Comparison of ENCODE assay signal across 8 mouse cellular contexts in the genomic region with DNA sequence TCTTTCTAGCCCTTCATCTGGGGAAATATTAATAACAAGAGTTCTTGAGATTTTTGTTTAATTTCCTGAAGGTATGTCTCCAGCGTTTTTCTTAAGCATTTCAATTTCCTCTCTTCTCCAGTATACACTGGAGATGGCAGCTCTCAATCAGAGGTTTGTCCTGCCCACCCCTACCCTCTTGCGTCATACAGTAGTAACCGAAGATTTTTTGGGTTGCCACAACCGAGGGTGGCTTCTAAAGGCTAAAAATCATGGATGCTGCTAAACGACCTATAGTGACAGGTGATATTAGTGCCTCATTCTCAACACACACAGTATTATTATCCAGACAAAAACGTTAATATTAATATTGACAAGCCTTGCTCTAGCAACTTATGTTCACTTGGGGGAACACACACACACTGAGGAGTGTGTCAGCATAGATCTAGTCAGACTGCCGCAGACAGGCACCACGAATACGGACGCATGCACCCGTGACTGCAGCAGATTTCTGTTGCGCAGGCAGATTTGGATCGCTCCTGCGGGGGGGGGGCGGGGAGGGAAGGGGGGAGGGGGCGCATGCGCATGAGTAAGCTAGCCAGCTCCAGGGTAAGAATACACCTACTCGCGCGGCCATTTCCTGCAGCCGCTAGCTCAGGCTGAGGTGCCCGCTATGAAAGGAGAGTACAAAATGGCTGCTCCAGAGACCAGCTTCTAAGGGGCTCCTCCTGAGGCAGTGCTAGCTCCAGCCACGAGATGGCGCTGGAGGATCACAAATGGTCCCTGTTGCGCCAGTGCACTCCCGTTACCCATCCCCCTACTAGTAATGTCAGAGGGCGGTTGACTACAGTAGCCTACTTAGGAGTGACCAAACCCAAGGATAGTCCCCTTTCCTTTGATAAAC. TPM values are rescaled to one million over a fixed set of nuclear protein-coding genes. Genes with fewer than 3 reads are reported as not detected.
A peak's percentile ranks its signal among the peaks of the same experiment; 100 is the strongest.
DNase-seq lines count a peak whose midpoint lies in the region; ATAC-seq and TF ChIP-seq lines count a peak whose summit lies in the region.

No protein-coding gene starts in this region.

- 0 out of 2 replicates have a peak overlapping the region, but pooled peaks have one; percentile 32 for H3K9ac ChIP-seq in embryonic facial prominence, embryonic 13.5 days
- H3K9ac ChIP-seq in limb, embryonic 14.5 days (ENCODE audit: low read depth, low read length, severe bottlenecking): peak overlapping the region; percentile 36; the same call in 1 of the 2 replicates
- no peak overlapping the region for H3K9ac ChIP-seq in midbrain, postnatal 0 days (replicated peaks; ENCODE audit: low read length, poor library complexity, severe bottlenecking)

- ATAC-seq in embryonic facial prominence, embryonic 13.5 days (ENCODE audit: insufficient number of reproducible peaks, insufficient read depth, low FRiP score, low TSS enrichment, low read depth): peak; percentile 98
- ATAC-seq in limb, embryonic 14.5 days (ENCODE audit: low FRiP score, low read depth): peak; percentile 98
- ATAC-seq in midbrain, postnatal 0 days (ENCODE audit: low FRiP score): peak; percentile 99

- peak; percentile 88 for TF ChIP-seq CTCF in midbrain, postnatal 0 days (IDR thresholded peaks at IDR 0.05)

- H3K36me3 ChIP-seq in embryonic facial prominence, embryonic 13.5 days: no peaks in the 10 kb centered on the region
- H3K36me3 ChIP-seq in limb, embryonic 14.5 days (ENCODE audit: control insufficient read depth, insufficient read depth, low read length): no peaks in the 10 kb centered on the region
- H3K36me3 ChIP-seq in midbrain, postnatal 0 days (ENCODE audit: insufficient read depth, low read length): no peaks in the 10 kb centered on the region

- no peaks in the 10 kb centered on the region for H3K9me3 ChIP-seq in embryonic facial prominence, embryonic 13.5 days
- H3K9me3 ChIP-seq in limb, embryonic 14.5 days (ENCODE audit: control insufficient read depth, low read length): no peaks in the 10 kb centered on the region
- no peaks in the 10 kb centered on the region for H3K9me3 ChIP-seq in midbrain, postnatal 0 days (ENCODE audit: low read length)

- peak overlapping the region; percentile 36 for H3K4me3 ChIP-seq in embryonic facial prominence, embryonic 13.5 days
- H3K4me3 ChIP-seq in limb, embryonic 14.5 days (replicated peaks; ENCODE audit: low read length): peak overlapping the region; percentile 34
- H3K4me3 ChIP-seq in midbrain, postnatal 0 days (ENCODE audit: low read depth, low read length): peak overlapping the region; percentile 8; the same call in 1 of the 2 replicates

- peak overlapping the region; percentile 54 for H3K4me2 ChIP-seq in embryonic facial prominence, embryonic 13.5 days
- H3K4me2 ChIP-seq in limb, embryonic 14.5 days (replicated peaks; ENCODE audit: low read depth, low read length, severe bottlenecking): peak overlapping the region; percentile 47
- H3K4me2 ChIP-seq in midbrain, postnatal 0 days (ENCODE audit: low read depth, low read length, poor library complexity, severe bottlenecking): peak overlapping the region; percentile 32

- no peaks in the 10 kb centered on the region for H3K4me1 ChIP-seq in embryonic facial prominence, embryonic 13.5 days
- H3K4me1 ChIP-seq in limb, embryonic 14.5 days (ENCODE audit: control insufficient read depth, insufficient read depth, low read length): no peaks in the 10 kb centered on the region
- no peaks in the 10 kb centered on the region for H3K4me1 ChIP-seq in midbrain, postnatal 0 days (ENCODE audit: insufficient read depth, low read length)

- TF ChIP-seq POLR2A in limb, embryonic 14.5 days (IDR thresholded peaks at IDR 0.05; ENCODE audit: borderline replicate concordance, extremely low read depth, insufficient read depth, insufficient read length): 0 out of 2 replicates have a peak, but pooled peaks have one; percentile 16

- H3K27ac ChIP-seq in embryonic facial prominence, embryonic 13.5 days: peak overlapping the region; percentile 68; the same call in 1 of the 2 replicates
- H3K27ac ChIP-seq in limb, embryonic 14.5 days (replicated peaks; ENCODE audit: low read depth, low read length): peak overlapping the region; percentile 43; the same call in 1 of the 2 replicates
- H3K27ac ChIP-seq in midbrain, postnatal 0 days (ENCODE audit: low read depth, low read length): peak overlapping the region; percentile 65

- H3K27me3 ChIP-seq in embryonic facial prominence, embryonic 13.5 days: peaks cover 1% of the 10 kb centered on the region; the same call in 1 of the 2 replicates
- no peaks in the 10 kb centered on the region for H3K27me3 ChIP-seq in limb, embryonic 14.5 days (ENCODE audit: control insufficient read depth, insufficient read depth, low read length)
- no peaks in the 10 kb centered on the region for H3K27me3 ChIP-seq in midbrain, postnatal 0 days (ENCODE audit: insufficient read depth, low read length)

- 16% methylated on average over 27 of the region's 27 CpGs for WGBS in embryonic facial prominence, embryonic 13.5 days
- 19% methylated on average over 23 of the region's 27 CpGs for WGBS in limb, embryonic 14.5 days
- WGBS in midbrain, postnatal 0 days: 20% methylated on average over 22 of the region's 27 CpGs

- DNase-seq in 3134 (ENCODE audit: extremely low read depth, insufficient read length, low spot score): peak; percentile 80
- peak; percentile 89 to 90 for DNase-seq in adrenal gland, postnatal 36 days
- peak; percentile 95 for DNase-seq in heart, adult 8-10 months (ENCODE audit: low spot score)
- DNase-seq in kidney, adult 9 months: peak; percentile 97
- peak; percentile 92 for DNase-seq in limb, embryonic 14.5 days (ENCODE audit: low spot score)
- peak; percentile 96 for DNase-seq in midbrain, postnatal 0 days (ENCODE audit: low spot score)
- DNase-seq in spleen, postnatal 14 days (ENCODE audit: low spot score in 2 of 2): peak; percentile 74 to 84

RNA-seq across cellular contexts. Expression of a gene that starts 20.7 kb away (rescaled TPM):
- total RNA-seq in adrenal gland, postnatal 36 days (2021): 1 to 10 TPM; 3.4 TPM
- polyA plus RNA-seq in embryonic facial prominence, embryonic 13.5 days (2015; fragmentation: Nextera tagmentation; extraction: Ambion mirVana): 15.0 and 15.9 TPM in 2 replicates
- total RNA-seq in heart, adult 8-10 months (2022): 1 to 10 TPM in 2 of 4 experiments, under 1 TPM in 2; 0.63 to 1.7 (median 1.0) TPM
- polyA plus RNA-seq in limb, embryonic 14.5 days (2012; rRNA removed): 41.8 and 44.8 TPM in 2 replicates
- polyA plus RNA-seq in limb, embryonic 14.5 days (2014; fragmentation: Nextera tagmentation; extraction: Ambion mirVana): 52.6 and 56.6 TPM in 2 replicates
- total RNA-seq in midbrain, postnatal 0 days (2014; rRNA removed): 0.33 and 1.7 TPM in 2 replicates
- polyA plus RNA-seq in midbrain, postnatal 0 days (2015; fragmentation: Nextera tagmentation; extraction: Ambion mirVana): 0.84 and 0.96 TPM in 2 replicates

RNA-seq across cellular contexts. Expression of a gene that starts 29.1 kb away (rescaled TPM):
- under 1 TPM; 0.10 to 0.30 TPM for total RNA-seq in adrenal gland, postnatal 36 days (2021)
- polyA plus RNA-seq in embryonic facial prominence, embryonic 13.5 days (2015; fragmentation: Nextera tagmentation; extraction: Ambion mirVana): 0.17 TPM in 1 of 2 replicates, not detected in the other
- total RNA-seq in heart, adult 8-10 months (2022): not detected
- 0.06 TPM in 1 of 2 replicates, not detected in the other for polyA plus RNA-seq in limb, embryonic 14.5 days (2012; rRNA removed)
- polyA plus RNA-seq in limb, embryonic 14.5 days (2014; fragmentation: Nextera tagmentation; extraction: Ambion mirVana): 0.11 and 0.23 TPM in 2 replicates
- total RNA-seq in midbrain, postnatal 0 days (2014; rRNA removed): 0.27 and 0.57 TPM in 2 replicates
- polyA plus RNA-seq in midbrain, postnatal 0 days (2015; fragmentation: Nextera tagmentation; extraction: Ambion mirVana): 0.31 and 0.37 TPM in 2 replicates

RNA-seq across cellular contexts. Expression of a gene that starts 56.7 kb away (rescaled TPM):
- total RNA-seq in adrenal gland, postnatal 36 days (2021): under 1 TPM; 0.10 to 0.13 TPM
- polyA plus RNA-seq in embryonic facial prominence, embryonic 13.5 days (2015; fragmentation: Nextera tagmentation; extraction: Ambion mirVana): 0.07 and 0.19 TPM in 2 replicates
- total RNA-seq in heart, adult 8-10 months (2022): not detected
- polyA plus RNA-seq in limb, embryonic 14.5 days (2012; rRNA removed): 0.90 and 1.1 TPM in 2 replicates
- polyA plus RNA-seq in limb, embryonic 14.5 days (2014; fragmentation: Nextera tagmentation; extraction: Ambion mirVana): 0.10 and 0.17 TPM in 2 replicates
- 17.1 and 18.4 TPM in 2 replicates for total RNA-seq in midbrain, postnatal 0 days (2014; rRNA removed)
- 5.7 and 7.5 TPM in 2 replicates for polyA plus RNA-seq in midbrain, postnatal 0 days (2015; fragmentation: Nextera tagmentation; extraction: Ambion mirVana)

Comparison
In these comparisons a context has a peak if more than half of its experiments do, and no peak if none do; other contexts are left out.
1. Peak in every context shown above with its lines: DNase-seq, ATAC-seq, H3K4me3 ChIP-seq and H3K27ac ChIP-seq.
2. RNA of a gene that starts 56.7 kb away (total RNA-seq): 17.1 to 18.4 TPM in midbrain, postnatal 0 days; 0.10 to 0.13 TPM in adrenal gland, postnatal 36 days and not detected in heart, adult 8-10 months; every median in the first group is over 10 times any median in the second.